Mouse (Mus musculus): ENCODE results near the gene Mettl7a3.
"Not testable (repeated sequence)": the region's sequence is repeated elsewhere in the genome, so short reads cannot be mapped to it uniquely, and the experiment has no call there.

The Mettl7a3 gene

DNA sequence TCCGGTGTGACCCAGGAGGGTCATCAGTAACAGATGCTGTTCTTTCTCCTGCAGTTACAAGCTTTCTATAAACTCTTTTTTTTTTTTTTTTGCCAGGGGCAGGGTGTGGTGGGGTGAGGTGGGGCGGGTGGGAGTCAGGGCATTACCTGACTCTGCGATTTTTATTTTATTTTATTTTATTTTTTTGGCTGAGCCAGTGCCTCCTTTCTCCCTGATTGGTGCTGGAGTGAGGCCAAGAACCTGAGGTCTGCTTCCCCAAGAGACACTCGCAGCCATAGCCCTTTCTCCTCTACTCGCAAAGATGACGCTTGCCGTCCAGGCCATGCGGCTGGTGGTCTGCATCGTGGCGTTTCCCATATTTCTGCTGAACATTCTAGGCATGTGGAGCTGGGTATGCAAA, at the start of gene Mettl7a3:
Mettl7a3 (plus strand) TSS at position 301 of the 400 bp plus-strand sequence.
- no peak for DNase-seq (ENCODE audit: low spot score in 2 of 2)

DNA sequence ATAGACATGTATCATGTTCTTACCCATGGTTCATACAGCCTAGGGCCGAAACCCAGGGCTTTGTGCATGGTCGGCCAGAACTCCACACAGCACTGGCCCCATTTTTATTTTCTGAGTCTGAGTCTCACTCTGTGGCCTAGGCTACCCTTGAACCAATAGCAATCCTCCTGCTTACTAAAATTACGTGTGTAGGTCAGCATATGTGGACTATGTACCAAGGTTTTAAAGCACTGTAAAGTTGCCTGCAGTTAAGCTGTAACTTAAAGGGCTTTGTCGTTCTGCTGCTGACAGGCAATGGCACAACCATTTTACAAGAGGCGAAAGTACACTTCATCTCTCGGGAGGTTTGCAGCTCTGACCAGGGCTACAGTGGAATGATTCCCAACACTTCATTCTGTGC, 45.7 kb upstream of the Mettl7a3 start:
- DNase-seq (ENCODE audit: low spot score in 2 of 2) = no peak

- no peak for DNase-seq (ENCODE audit: low spot score in 2 of 2)
Observed at GRCm38 (mm10) chr15:100290858-100291257, 43.9 kb upstream of the Mettl7a3 start.

DNA sequence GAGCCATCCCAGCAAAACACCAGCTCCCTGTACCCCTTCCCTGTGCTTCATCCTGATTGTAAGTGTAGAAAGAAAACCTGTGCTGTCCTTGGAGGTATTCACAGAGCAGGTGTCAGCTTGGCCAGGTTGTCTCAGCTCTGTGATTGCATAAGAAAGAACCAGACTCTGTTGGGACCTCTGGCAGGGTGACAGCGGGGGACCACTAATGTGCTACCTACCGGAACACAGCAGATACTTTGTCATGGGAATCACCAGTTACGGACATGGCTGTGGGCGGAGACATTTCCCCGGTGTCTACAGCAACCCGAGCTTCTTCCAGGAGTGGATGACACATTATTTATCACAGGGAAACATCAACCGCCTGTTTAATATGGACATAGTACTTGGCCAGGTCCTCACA, 42.4 kb upstream of the Mettl7a3 start:
- no peak for DNase-seq (ENCODE audit: low spot score in 2 of 2)

- no peak for DNase-seq (ENCODE audit: low spot score in 2 of 2)
Observed at GRCm38 (mm10) chr15:100297856-100298255, 36.9 kb upstream of the Mettl7a3 start.

GRCm38 (mm10) chr15:100300499-100300898, 34.2 kb upstream of the Mettl7a3 start:
- DNase-seq (ENCODE audit: low spot score in 2 of 2) = no peak

DNA sequence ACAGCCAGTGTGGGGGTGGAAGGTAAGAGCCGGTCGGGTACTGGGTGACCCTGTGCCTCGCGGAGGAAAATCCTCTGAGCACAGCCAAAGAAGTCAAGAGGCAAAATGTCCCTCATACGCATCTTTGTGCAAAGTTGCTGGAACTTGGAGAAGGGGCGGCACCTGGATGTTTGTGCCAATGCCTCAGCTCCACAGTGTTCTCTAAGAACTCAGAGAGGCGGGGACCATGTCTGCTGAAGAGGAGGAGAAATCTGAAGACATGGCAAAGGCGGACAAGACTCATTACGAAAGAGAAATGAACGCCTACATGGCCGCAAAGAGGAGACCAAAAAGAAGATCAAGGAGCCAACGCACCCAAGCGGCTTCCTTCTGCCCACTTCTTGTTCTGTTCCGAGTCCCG, 33.2 kb upstream of the Mettl7a3 start:
- DNase-seq (ENCODE audit: low spot score in 2 of 2) = no peak

GRCm38 (mm10) chr15:100303428-100304018, 31.2 kb upstream of the Mettl7a3 start:
- no peak for DNase-seq (ENCODE audit: low spot score in 2 of 2)

- DNase-seq (ENCODE audit: low spot score in 2 of 2) = peak; percentile 76 to 81
Observed at GRCm38 (mm10) chr15:100304019-100304991, 30.4 kb upstream of the Mettl7a3 start, which contains the start of gene Mettl7a1. TSS of gene Mettl7a1 (plus strand) at chr15:100304140.

DNA sequence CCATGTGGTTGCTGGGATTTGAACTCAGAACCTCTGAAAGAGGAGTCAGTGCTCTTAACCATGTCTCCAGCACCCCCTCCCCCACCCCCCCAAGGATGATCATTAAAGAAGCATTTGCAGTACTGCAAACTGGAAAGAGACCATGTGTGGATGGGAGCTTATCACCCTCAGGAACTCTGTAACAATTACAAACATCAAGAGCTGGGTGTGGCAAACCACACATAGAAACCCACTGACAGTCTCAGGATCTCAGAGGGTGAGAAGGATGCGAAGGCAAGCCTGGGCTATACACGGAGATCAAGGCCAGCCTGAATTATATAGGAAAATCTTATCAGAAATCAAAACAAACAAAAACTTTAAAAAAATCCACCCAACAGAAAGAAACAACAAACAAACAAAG, 28.5 kb upstream of the Mettl7a3 start:
- DNase-seq (ENCODE audit: low spot score in 2 of 2) = no peak

DNA sequence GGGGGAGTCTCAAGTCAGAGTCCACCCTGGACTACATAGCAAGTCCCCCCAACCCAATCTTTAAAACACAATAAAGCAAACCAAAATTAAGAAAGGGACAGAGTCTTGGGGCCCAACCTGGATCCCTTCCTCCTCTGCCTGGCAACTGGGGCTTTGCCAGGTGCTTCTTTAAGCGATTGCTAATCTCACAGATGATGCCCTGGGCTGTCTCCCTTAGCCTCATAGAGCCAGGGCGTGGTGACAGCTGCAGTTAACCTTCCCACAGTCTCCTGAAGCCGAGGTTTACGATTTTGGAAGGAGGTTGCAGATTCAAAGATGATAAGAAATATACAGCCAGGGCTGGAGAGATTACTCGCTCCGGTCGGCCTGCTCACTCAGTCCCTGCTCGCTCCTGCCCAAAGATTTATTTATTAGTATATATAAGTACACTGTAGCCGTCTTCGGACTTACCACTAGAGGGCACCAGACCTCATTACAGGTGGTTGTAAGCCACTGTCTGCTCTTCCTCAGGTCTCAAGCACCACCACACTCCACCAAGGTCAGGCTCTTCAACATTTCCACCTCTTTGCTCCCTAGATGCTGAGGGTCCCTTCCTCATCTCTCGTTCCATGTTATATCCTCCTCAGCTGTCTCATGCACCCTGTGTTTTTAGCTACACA, 27.2 kb upstream of the Mettl7a3 start:
- peak; percentile 12 to 33 for DNase-seq (ENCODE audit: low spot score in 2 of 2)

DNA sequence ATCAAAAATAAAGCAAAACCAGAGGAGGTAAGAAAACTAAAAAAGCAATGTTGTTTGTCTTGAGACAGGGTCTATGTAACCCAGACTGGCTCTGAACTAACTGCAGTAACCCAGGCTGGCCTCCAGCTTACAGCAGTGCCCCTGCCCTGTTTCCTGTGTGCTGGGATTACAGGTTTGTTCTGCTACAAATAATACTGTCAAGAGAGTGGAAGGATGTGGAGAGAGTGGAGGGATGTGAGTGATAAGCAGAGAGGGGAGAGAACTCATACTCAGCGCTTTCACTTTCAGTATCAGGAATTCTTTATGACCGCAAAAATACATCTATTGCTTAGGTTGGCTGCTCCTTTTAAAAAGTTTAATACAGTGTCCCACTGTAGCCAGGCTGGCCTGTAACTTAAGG, 22.4 kb upstream of the Mettl7a3 start:
- DNase-seq (ENCODE audit: low spot score in 2 of 2) = no peak

DNA sequence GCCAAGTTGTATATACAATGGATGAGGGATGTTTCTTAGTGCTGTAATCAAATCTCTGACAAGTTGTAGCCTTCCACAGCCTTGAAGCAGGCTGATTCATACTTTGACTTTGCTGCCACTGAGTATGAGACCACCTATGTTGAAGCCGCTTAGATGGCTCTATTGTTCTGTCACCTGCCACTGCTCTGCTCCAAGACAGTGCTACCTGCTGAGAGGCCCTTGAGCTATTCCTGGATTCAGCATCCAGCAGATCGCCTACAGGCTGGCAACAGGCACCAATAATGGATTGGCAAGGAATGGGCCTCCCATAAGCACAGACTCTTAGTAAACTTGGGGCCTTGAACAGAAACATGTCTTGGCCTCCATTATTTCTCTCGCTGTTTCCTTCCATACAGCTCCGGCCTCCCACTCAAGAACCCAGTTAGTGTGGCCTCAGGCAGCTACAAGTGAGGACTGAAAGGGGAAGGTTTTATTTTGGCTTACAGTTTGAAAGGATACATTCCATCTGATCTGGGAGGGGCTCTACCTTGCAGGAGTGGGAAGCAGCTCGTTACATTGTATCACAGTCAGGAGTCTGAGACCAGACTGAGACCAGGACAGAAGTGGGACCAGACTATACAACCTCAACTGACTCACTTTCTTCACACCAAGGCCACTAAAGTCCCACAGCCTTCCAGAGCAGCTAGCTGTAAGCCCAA, 20.1 kb upstream of the Mettl7a3 start:
- DNase-seq (ENCODE audit: low spot score in 2 of 2) = no peak

- DNase-seq (ENCODE audit: low spot score in 2 of 2) = not testable (repeated sequence)
Observed at GRCm38 (mm10) chr15:100318014-100318671, 16.6 kb upstream of the Mettl7a3 start.

- no peak for DNase-seq (ENCODE audit: low spot score in 2 of 2)
Observed at GRCm38 (mm10) chr15:100319884-100320283, 14.8 kb upstream of the Mettl7a3 start.

DNA sequence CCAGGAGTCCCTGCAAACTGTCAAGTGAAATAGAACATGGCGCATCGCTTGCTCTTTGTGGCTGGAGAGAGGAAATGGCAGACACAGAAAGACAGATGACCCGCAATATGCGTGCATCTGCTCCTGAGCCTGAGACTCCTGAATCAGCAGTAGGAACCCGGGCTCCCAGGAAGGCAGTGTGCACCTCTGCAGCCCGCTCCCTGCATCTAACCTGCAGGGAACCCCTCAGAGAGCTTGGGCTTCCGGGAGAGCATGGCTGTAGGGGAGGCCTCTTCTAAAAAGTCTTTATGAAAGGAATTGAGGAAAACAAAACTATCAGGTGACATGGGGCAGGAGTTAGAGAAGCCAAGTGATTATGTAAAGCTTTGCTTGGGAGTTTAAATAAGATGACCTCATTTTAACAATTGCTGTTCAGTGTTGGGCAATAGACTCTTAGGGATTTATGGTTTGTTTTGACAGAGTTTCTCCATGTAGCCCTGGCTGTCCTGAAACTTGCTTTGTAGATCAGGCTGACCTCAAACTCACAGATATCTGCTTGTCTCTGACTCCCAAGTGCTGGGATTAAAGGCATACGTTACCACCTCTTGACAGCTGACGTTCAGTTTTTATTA, 14.3 kb upstream of the Mettl7a3 start:
- no peak for DNase-seq (ENCODE audit: low spot score in 2 of 2)

GRCm38 (mm10) chr15:100321134-100321533, 13.6 kb upstream of the Mettl7a3 start:
- no peak for DNase-seq (ENCODE audit: low spot score in 2 of 2)

DNA sequence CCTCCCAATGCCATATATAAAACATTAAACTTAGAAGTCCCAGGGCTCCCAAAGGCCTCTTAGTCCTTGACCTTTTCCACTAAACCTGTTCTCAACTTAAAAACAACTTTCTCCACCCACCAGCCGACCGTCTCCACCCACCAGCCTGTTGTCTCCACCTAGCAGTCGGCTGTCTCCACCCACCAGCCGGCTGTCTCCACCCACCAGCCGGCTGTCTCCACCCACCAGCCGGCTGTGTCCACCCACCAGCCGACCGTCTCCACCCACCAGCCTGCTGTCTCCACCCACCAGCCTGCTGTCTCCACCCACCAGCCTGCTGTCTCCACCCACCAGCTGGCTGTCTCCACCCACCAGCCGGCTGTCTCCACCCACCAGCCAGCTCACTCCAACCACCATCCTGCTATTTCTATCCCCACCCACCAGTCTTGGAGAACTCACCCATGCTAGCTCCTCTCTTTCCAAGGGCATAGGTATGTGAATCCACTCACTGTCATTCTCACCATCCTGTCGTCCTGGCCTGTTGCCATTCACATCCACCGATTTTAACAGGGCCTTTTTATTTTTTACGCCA, 10.6 kb upstream of the Mettl7a3 start:
- no peak for DNase-seq (ENCODE audit: low spot score in 2 of 2)

GRCm38 (mm10) chr15:100325235-100325634, 9.5 kb upstream of the Mettl7a3 start:
- DNase-seq (ENCODE audit: low spot score in 2 of 2) = no peak

DNA sequence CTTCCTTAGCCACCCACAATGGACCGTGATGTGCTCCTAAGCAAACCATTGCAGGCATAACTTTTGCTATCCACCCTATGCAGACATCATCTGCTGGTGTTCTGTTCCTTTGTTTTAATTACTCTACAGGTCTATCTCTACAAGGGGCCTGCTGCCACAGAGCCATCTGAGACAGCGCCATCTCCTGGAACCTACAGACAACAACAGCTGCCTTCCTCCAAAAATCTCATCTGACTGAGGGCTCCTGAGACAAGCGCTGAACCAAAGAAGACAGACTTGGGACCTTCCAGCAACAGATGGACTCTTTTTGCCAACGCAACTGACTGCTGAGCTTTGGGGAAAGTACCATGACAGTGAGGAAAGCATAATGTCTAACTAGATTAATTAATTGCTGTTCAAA, 6.6 kb upstream of the Mettl7a3 start:
- not testable (repeated sequence) for DNase-seq (ENCODE audit: low spot score in 2 of 2)
